Mouse (Mus musculus) pancreas, adult 10 weeks (tissue): ENCODE data around the gene Gm4763. TPM values are rescaled to one million over a fixed set of nuclear protein-coding genes. Genes with fewer than 3 reads are reported as not detected.

Source experiments
- polyA plus RNA-seq: library from polyadenylated mRNA; stranded (reverse); fragments of 350-450 nt; fragmentation: Illumina TruSeq; extraction: RNeasy Lipid Tissue Mini Kit (QIAGEN cat#74804); gene quantifications from one replicate; pipeline ENCODE4 v1.2.3, GENCODE M21; 2015; ENCODE audit warnings: low read depth, low replicate concordance; ENCODE audit not compliant: insufficient read depth

Gm4763 gene
- not detected for polyA plus RNA-seq

GRCm38 (mm10) chr7:24726808-24727207, at the start of gene Gm4763:
Gene Gm4763, minus strand, starts transcription at chr7:24726908.

GRCm38 (mm10) chr7:24760211-24760610, 33.5 kb upstream of the Gm4763 start, which contains the start of gene Cd177:
Gene Cd177, minus strand, starts transcription at chr7:24760311.

GRCm38 (mm10) chr7:24708832-24709292, 17.8 kb downstream of the Gm4763 start, which contains the start of gene BC049730:
Gene BC049730, plus strand, starts transcription at chr7:24709242.

GRCm38 (mm10) chr7:24676575-24676974, 50.1 kb downstream of the Gm4763 start, which contains the start of gene Tex101:
Gene Tex101, minus strand, starts transcription at chr7:24676675.

Other genes with a start within 250 kb of the Gm4763 start
- 3.4 TPM for gene Cadm4, start 244.9 kb downstream of the Gm4763 start, polyA plus RNA-seq
- gene Zfp428, start 219.9 kb downstream of the Gm4763 start, polyA plus RNA-seq = 1.4 TPM
- gene AC161166.1, start 214.5 kb downstream of the Gm4763 start, polyA plus RNA-seq = not detected
- 2.5 TPM for gene Irgq, start 196.2 kb downstream of the Gm4763 start, polyA plus RNA-seq
- gene Pinlyp, start 180.8 kb downstream of the Gm4763 start, polyA plus RNA-seq = not detected
- 13.8 TPM for gene Xrcc1, start 180.6 kb downstream of the Gm4763 start, polyA plus RNA-seq
- gene Ethe1, start 139.4 kb downstream of the Gm4763 start, polyA plus RNA-seq = 3.0 TPM
- not detected for gene Zfp575, start 139.3 kb downstream of the Gm4763 start, polyA plus RNA-seq
- gene Phldb3, start 116.1 kb downstream of the Gm4763 start, polyA plus RNA-seq = 0.94 TPM
- gene Lypd3, start 90.4 kb downstream of the Gm4763 start, polyA plus RNA-seq = not detected
- not detected for gene Tex101, start 50.2 kb downstream of the Gm4763 start, polyA plus RNA-seq
- not detected for gene BC049730, start 17.7 kb downstream of the Gm4763 start, polyA plus RNA-seq
- gene Cd177, start 33.4 kb upstream of the Gm4763 start, polyA plus RNA-seq = not detected
- not detected for gene Ceacam10, start 50.3 kb upstream of the Gm4763 start, polyA plus RNA-seq
- gene Gm9844, start 135.3 kb upstream of the Gm4763 start, polyA plus RNA-seq = not detected
- not detected for gene Lypd4, start 143.0 kb upstream of the Gm4763 start, polyA plus RNA-seq
- not detected for gene Dmrtc2, start 143.1 kb upstream of the Gm4763 start, polyA plus RNA-seq
- 743 TPM for gene Rps19, start 157.5 kb upstream of the Gm4763 start, polyA plus RNA-seq
- gene Cd79a, start 170.5 kb upstream of the Gm4763 start, polyA plus RNA-seq = 1.7 TPM
- gene Arhgef1, start 176.0 kb upstream of the Gm4763 start, polyA plus RNA-seq = 39.0 TPM
- not detected for gene Gm4881, start 217.6 kb upstream of the Gm4763 start, polyA plus RNA-seq
- gene Rabac1, start 245.8 kb upstream of the Gm4763 start, polyA plus RNA-seq = 187 TPM